Mouse (Mus musculus): Measurements from ENCODE around the gene Scd2. TPM values are rescaled to one million over a fixed set of nuclear protein-coding genes. Genes with fewer than 3 reads are reported as not detected.
A peak's percentile ranks its signal among the peaks of the same experiment; 100 is the strongest.

Gene Scd2
- polyA plus RNA-seq, 1 experiment from 2014 or later, result 29.5 TPM

- Histone ChIP-seq H3K4me1 (replicated peaks; ENCODE audit: control insufficient read depth, insufficient read depth) (peaks cover 12% of the 10 kb centered on the region), H3K36me3 (ENCODE audit: control insufficient read depth, insufficient read depth, low read length) (peaks cover 24% of the 10 kb centered on the region; the same call in 1 of the 2 replicates), H3K27ac (replicated peaks) (no peak overlapping the region; the same call in 1 of the 2 replicates), H3K9ac (ENCODE audit: low read length) (peak overlapping the region; percentile 50), H3K27me3 (ENCODE audit: control insufficient read depth, insufficient read depth, low read length) (no peaks in the 10 kb centered on the region), H3K4me2 (replicated peaks; ENCODE audit: low read depth) (peak overlapping the region; percentile 75), H3K4me3 (ENCODE audit: low read depth, low read length) (peak overlapping the region; percentile 71), H3K9me3 (ENCODE audit: control insufficient read depth, low read length) (no peaks in the 10 kb centered on the region)
- ATAC-seq (ENCODE audit: low FRiP score, low TSS enrichment) (no peak), DNase-seq (ENCODE audit: low spot score) (no peak)
- TF ChIP-seq CTCF (IDR thresholded peaks at IDR 0.05; ENCODE audit: low read depth) (no peak), EP300 (optimal IDR thresholded peaks at IDR 0.05) (no peak)
- 15% methylated on average over 7 of the region's 7 CpGs for WGBS
Measured at GRCm38 (mm10) chr19:44296186-44296585, 2.7 kb downstream of the Scd2 start.

DNA sequence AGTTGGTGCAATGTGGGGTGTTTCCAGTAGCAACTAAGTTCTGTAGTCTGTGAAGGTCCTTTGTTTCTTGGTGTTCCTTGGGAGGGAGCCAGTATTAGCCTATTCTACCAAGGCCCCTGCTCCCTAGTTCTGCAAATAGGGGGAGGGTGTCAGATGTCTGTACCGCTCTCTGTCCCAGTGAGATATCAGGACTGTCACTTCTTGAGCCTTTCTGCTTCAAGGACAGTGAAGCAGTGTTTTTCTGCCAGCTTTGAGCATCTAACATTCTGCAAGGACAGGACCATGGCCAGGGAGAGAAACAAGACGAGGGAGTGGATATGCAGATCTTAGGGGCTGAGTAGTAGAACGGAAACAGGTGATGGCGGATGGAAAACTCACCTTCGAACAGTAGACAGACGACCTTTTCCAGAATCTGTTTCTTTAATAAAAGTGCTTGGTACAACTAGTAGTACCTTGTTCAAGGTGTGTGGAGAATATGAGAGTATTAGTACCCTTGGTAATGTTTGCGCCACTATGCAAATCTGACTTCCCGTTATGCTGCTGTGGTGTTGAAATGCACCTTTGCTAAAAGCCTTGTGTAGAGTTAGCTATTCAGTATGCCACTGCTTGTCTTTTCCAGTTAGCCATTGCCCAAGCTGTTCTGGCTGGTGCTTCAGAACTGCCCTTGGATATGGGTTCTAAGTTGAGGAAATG lies 3.7 kb downstream of the Scd2 start:
- no peaks in the 10 kb centered on the region for H3K27me3 ChIP-seq (ENCODE audit: control insufficient read depth, insufficient read depth, low read length)
- peak overlapping the region; percentile 75 for H3K4me2 ChIP-seq (replicated peaks; ENCODE audit: low read depth)
- no peak overlapping the region for H3K27ac ChIP-seq (replicated peaks)
- no peak for ATAC-seq (ENCODE audit: low FRiP score, low TSS enrichment)
- no peaks in the 10 kb centered on the region for H3K9me3 ChIP-seq (ENCODE audit: control insufficient read depth, low read length)
- TF ChIP-seq EP300 (optimal IDR thresholded peaks at IDR 0.05) (no peak), CTCF (IDR thresholded peaks at IDR 0.05; ENCODE audit: low read depth) (no peak)
- H3K4me3 ChIP-seq (ENCODE audit: low read depth, low read length), result peak overlapping the region; percentile 71
- peak overlapping the region; percentile 50 for H3K9ac ChIP-seq (ENCODE audit: low read length)
- peaks cover 10% of the 10 kb centered on the region for H3K4me1 ChIP-seq (replicated peaks; ENCODE audit: control insufficient read depth, insufficient read depth)
- DNase-seq (ENCODE audit: low spot score), result no peak
- peaks cover 30% of the 10 kb centered on the region for H3K36me3 ChIP-seq (ENCODE audit: control insufficient read depth, insufficient read depth, low read length)
- 31% methylated on average over 8 of the region's 8 CpGs for WGBS

DNA sequence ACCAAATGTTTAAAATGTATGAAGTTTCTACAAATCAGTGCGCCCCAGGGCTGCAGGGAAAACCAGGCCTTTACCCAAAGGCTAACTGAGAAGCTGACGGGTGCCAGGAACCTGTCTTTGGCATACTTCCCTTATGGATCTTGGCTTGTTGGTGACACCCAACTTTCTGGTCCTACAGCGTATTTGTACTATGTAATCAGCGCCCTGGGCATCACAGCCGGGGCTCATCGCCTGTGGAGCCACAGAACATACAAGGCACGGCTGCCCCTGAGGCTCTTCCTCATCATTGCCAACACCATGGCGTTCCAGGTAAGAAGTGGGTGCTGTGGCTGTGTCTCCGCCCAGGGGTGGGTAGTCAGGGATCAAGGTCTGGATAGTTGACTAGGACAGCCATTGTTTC lies 4.4 kb downstream of the Scd2 start:
- DNase-seq (ENCODE audit: low spot score), result no peak
- no peak for ATAC-seq (ENCODE audit: low FRiP score, low TSS enrichment)
- 50% methylated on average over 9 of the region's 9 CpGs for WGBS
- H3K9me3 ChIP-seq (ENCODE audit: control insufficient read depth, low read length), result no peaks in the 10 kb centered on the region
- TF ChIP-seq EP300 (optimal IDR thresholded peaks at IDR 0.05), result no peak
- TF ChIP-seq CTCF (IDR thresholded peaks at IDR 0.05; ENCODE audit: low read depth), result no peak
- peak overlapping the region; percentile 23 for H3K4me3 ChIP-seq (ENCODE audit: low read depth, low read length)
- H3K27ac ChIP-seq (replicated peaks), result peak overlapping the region; percentile 6; the same call in 1 of the 2 replicates
- H3K36me3 ChIP-seq (ENCODE audit: control insufficient read depth, insufficient read depth, low read length), result peaks cover 30% of the 10 kb centered on the region
- no peaks in the 10 kb centered on the region for H3K27me3 ChIP-seq (ENCODE audit: control insufficient read depth, insufficient read depth, low read length)
- H3K4me1 ChIP-seq (replicated peaks; ENCODE audit: control insufficient read depth, insufficient read depth), result peaks cover 10% of the 10 kb centered on the region
- H3K9ac ChIP-seq (ENCODE audit: low read length), result 0 out of 2 replicates have a peak overlapping the region, but pooled peaks have one; percentile 27
- peak overlapping the region; percentile 75 for H3K4me2 ChIP-seq (replicated peaks; ENCODE audit: low read depth)

DNA sequence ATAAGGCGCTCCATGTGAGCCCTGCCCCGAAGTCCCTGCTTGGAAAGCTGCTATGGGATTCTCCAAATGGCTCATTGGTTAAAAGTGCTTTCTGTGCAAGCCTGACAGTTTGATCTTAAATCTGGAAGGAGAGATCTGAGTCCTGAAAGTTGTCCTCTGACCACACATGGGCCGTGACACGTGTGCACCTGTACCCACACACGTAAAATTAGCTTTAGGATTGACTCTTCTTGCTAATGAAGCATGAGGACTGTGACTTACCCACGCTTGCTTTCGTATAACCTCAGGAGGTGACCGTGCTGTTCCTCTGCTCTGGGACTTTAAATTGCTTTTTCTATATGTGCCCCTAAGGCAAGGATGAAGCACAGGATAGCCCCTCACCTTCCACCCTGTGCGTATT lies 5.6 kb downstream of the Scd2 start:
- no peak overlapping the region for H3K4me3 ChIP-seq (ENCODE audit: low read depth, low read length)
- peaks cover 10% of the 10 kb centered on the region for H3K4me1 ChIP-seq (replicated peaks; ENCODE audit: control insufficient read depth, insufficient read depth)
- DNase-seq (ENCODE audit: low spot score) (no peak), ATAC-seq (ENCODE audit: low FRiP score, low TSS enrichment) (no peak)
- peaks cover 32% of the 10 kb centered on the region for H3K36me3 ChIP-seq (ENCODE audit: control insufficient read depth, insufficient read depth, low read length)
- no peaks in the 10 kb centered on the region for H3K9me3 ChIP-seq (ENCODE audit: control insufficient read depth, low read length)
- H3K27ac ChIP-seq (replicated peaks), result no peak overlapping the region
- H3K27me3 ChIP-seq (ENCODE audit: control insufficient read depth, insufficient read depth, low read length), result no peaks in the 10 kb centered on the region
- peak overlapping the region; percentile 75; the same call in 1 of the 2 replicates for H3K4me2 ChIP-seq (replicated peaks; ENCODE audit: low read depth)
- TF ChIP-seq CTCF (IDR thresholded peaks at IDR 0.05; ENCODE audit: low read depth), result no peak
- no peak for TF ChIP-seq EP300 (optimal IDR thresholded peaks at IDR 0.05)
- 70% methylated on average over 9 of the region's 9 CpGs for WGBS
- no peak overlapping the region for H3K9ac ChIP-seq (ENCODE audit: low read length)

DNA sequence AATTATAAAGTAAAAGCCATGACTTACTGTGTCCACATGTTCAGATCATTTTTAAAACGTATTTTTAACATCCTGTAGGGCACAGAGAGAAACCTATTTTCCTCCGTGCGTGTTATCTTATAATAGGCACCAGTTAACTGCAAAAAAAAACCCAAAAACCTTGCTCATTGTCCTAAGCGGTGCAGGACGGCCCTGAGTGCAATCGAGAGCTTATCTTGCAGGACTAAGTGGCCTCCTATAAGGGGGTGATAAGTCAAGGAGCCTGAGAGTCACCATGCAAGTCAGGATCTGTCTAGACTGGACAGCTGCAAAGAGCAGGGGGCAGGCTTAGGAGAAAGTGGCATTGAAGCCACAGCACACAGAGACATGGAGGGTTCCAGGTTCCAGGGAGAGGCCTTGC lies 6.4 kb downstream of the Scd2 start:
- H3K9ac ChIP-seq (ENCODE audit: low read length), result no peak overlapping the region
- no peaks in the 10 kb centered on the region for H3K27me3 ChIP-seq (ENCODE audit: control insufficient read depth, insufficient read depth, low read length)
- no peak overlapping the region for H3K4me2 ChIP-seq (replicated peaks; ENCODE audit: low read depth)
- WGBS, result 35% methylated on average over 6 of the region's 6 CpGs
- peaks cover 10% of the 10 kb centered on the region for H3K4me1 ChIP-seq (replicated peaks; ENCODE audit: control insufficient read depth, insufficient read depth)
- 0 out of 2 replicates have a peak overlapping the region, but pooled peaks have one; percentile 24 for H3K27ac ChIP-seq (replicated peaks)
- ATAC-seq (ENCODE audit: low FRiP score, low TSS enrichment) (no peak), DNase-seq (ENCODE audit: low spot score) (peak; percentile 17)
- peaks cover 39% of the 10 kb centered on the region for H3K36me3 ChIP-seq (ENCODE audit: control insufficient read depth, insufficient read depth, low read length)
- TF ChIP-seq CTCF (IDR thresholded peaks at IDR 0.05; ENCODE audit: low read depth) (no peak), EP300 (optimal IDR thresholded peaks at IDR 0.05) (no peak)
- no peaks in the 10 kb centered on the region for H3K9me3 ChIP-seq (ENCODE audit: control insufficient read depth, low read length)
- no peak overlapping the region for H3K4me3 ChIP-seq (ENCODE audit: low read depth, low read length)

DNA sequence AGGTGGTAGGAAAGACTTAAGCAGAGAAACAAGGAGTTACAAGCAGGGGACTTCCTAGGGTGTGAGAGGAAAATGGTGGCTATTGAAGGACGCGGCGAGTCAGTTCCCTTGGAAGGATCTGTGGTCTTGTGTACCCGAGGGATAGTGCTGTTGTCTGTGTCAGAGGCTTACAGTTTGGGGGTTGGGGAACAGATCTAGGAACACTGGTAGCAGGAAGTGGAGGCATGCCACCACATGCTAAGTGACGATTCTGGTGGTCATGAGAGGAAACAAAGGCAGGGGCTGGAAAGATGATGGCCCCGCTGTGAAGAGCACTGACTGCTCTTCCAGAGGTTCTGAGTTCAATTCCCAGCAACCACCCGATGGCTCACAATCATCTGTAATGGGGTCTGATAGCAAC lies 7.0 kb downstream of the Scd2 start:
- Histone ChIP-seq H3K4me1 (replicated peaks; ENCODE audit: control insufficient read depth, insufficient read depth) (peaks cover 10% of the 10 kb centered on the region), H3K9ac (ENCODE audit: low read length) (no peak overlapping the region), H3K4me3 (ENCODE audit: low read depth, low read length) (no peak overlapping the region), H3K36me3 (ENCODE audit: control insufficient read depth, insufficient read depth, low read length) (peaks cover 46% of the 10 kb centered on the region), H3K27me3 (ENCODE audit: control insufficient read depth, insufficient read depth, low read length) (no peaks in the 10 kb centered on the region), H3K4me2 (replicated peaks; ENCODE audit: low read depth) (no peak overlapping the region), H3K27ac (replicated peaks) (no peak overlapping the region), H3K9me3 (ENCODE audit: control insufficient read depth, low read length) (no peaks in the 10 kb centered on the region)
- WGBS, result 65% methylated on average over 7 of the region's 7 CpGs
- ATAC-seq (ENCODE audit: low FRiP score, low TSS enrichment), result no peak
- TF ChIP-seq CTCF (IDR thresholded peaks at IDR 0.05; ENCODE audit: low read depth) (no peak), EP300 (optimal IDR thresholded peaks at IDR 0.05) (no peak)
- DNase-seq (ENCODE audit: low spot score), result peak; percentile 12
